Mouse (Mus musculus): ENCODE results near the gene Ankrd1. TPM values are rescaled to one million over a fixed set of nuclear protein-coding genes. Genes with fewer than 3 reads are reported as not detected.

Ankrd1 gene
- 0.10 TPM in 1 of 2 replicates, not detected in the other for polyA plus RNA-seq (2016; fragmentation: Nextera tagmentation; extraction: Ambion mirVana)

DNA sequence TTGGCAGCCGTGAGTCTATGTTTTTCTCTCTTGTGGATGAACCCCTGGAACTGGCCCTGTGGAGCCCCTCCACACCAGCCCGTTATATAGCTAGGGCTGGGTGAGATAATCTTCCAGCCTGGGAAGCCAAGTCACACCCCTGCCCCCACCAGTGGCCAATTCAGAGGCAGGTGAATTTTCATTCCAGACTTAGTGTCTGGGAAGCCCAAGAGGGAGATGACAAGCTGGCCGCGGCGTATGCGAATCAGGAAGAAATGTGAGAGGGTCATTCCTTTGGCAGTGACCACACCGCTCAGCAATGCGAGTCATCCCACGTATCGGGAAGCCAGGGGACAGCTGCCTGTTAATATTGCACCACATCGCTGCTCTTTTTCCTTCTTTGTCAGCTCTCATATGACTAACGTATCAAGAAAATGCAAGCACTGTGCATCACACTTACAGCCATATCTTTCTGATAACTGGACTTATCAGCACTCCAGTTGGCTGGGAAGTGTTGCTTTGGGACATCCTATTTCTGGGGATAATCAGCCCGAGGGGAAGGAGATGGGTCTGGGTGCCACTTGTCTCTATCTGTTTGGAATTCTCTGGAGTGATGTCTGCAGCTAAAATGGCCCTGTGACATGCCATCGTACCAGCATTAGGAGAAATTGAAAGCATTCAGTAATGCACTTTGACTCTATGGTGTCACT, at the start of gene Ankrd1:
Ankrd1 (minus strand) TSS at position 317 of the 689 bp plus-strand sequence.
- H3K4me3 ChIP-seq (replicated peaks): no peak within 1 kb of the TSS
- WGBS: 90% methylated on average over 14 of the region's 14 CpGs
- H3K9ac ChIP-seq: no peak within 1 kb of the TSS
- no peaks in the 10 kb centered on the region for H3K27me3 ChIP-seq
- peaks cover 5% of the 10 kb centered on the region; the same call in 1 of the 2 replicates for H3K9me3 ChIP-seq
- no peaks in the 10 kb centered on the region for H3K4me1 ChIP-seq
- no peak for ATAC-seq (ENCODE audit: low FRiP score)
- no peaks in the 10 kb centered on the region for H3K36me3 ChIP-seq (replicated peaks)
- H3K27ac ChIP-seq: no peak within 1 kb of the TSS
- no peak within 1 kb of the TSS for H3K4me2 ChIP-seq

DNA sequence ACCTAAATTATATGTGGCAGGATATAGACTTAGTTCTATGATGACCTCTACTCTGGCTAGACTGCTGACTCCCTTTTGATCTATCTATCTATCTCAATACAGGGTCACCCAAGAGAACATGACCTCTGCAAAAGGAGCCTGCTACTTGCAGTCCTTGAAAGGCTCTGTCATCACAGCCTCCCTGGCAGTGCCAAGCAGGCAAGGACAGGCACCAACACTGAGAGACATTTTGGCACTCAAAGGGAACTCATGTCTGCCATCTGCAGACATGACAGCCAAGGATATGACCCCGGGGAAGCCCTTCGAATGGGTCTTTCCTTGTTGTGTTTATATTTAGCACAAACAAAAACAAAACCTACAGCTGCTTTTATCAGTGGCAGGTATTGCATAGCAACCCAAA, 49.2 kb upstream of the Ankrd1 start:
- no peaks in the 10 kb centered on the region for H3K36me3 ChIP-seq (replicated peaks)
- no peak overlapping the region for H3K4me3 ChIP-seq (replicated peaks)
- H3K9ac ChIP-seq: no peak overlapping the region
- H3K4me1 ChIP-seq: no peaks in the 10 kb centered on the region
- H3K27ac ChIP-seq: no peak overlapping the region
- WGBS: 95% methylated on average over 2 of the region's 2 CpGs
- no peaks in the 10 kb centered on the region for H3K27me3 ChIP-seq
- H3K4me2 ChIP-seq: no peak overlapping the region
- H3K9me3 ChIP-seq: no peaks in the 10 kb centered on the region
- no peak for ATAC-seq (ENCODE audit: low FRiP score)

DNA sequence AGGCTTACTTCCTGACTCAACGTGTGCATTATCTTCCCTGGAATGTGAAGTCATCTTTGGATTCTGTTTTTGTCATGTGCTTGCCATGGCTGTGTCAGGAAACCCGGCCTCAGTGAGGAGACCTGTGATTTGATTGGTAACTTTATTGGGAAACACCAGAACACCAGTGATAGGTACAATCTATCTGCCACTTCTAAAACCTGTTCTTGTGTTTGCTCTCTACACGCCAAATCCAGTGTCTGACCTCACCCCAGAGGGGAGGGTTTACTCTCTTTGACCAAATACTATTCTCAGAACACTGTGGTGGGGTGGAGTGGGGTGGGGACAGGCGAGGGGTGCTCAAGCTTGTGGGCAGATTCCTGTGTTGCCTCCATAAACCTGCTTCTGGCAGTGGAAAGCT, 48.2 kb upstream of the Ankrd1 start:
- no peak overlapping the region for H3K4me2 ChIP-seq
- H3K36me3 ChIP-seq (replicated peaks): no peaks in the 10 kb centered on the region
- 78% methylated on average over 4 of the region's 4 CpGs for WGBS
- H3K4me3 ChIP-seq (replicated peaks): no peak overlapping the region
- H3K27ac ChIP-seq: no peak overlapping the region
- H3K9me3 ChIP-seq: no peaks in the 10 kb centered on the region
- no peak for ATAC-seq (ENCODE audit: low FRiP score)
- H3K9ac ChIP-seq: no peak overlapping the region
- no peaks in the 10 kb centered on the region for H3K4me1 ChIP-seq
- no peaks in the 10 kb centered on the region for H3K27me3 ChIP-seq

DNA sequence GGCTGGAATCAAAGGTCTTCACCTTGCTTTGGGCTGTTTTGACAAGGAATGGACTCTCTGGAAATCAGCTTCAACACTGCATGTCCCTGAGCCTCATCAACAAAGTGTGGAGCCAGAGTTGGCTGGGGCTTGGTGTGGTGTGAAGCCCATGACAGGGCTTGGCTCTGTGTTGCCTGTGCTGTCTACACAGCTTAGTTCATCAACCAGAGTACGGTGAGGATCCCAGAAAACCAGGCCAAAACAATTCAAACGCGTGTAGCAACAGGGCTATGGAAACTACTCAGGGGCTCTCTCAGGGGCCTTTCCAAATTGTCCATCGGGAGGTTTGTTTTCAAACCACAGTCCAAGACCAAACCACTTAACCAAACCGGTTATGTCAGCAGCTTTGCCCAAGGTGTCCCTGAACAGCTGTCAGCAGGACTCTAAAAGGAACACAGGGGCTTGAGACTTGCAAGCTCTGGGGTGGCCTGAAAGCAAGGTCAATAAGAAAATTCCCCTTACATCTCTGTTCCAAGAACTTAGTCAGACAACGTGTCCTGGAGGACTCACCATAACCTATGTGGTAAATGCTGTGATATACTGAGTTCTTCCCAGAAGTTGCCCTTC, 47.5 kb upstream of the Ankrd1 start:
- H3K27ac ChIP-seq: no peak overlapping the region
- no peak overlapping the region for H3K9ac ChIP-seq
- no peaks in the 10 kb centered on the region for H3K9me3 ChIP-seq
- no peak overlapping the region for H3K4me3 ChIP-seq (replicated peaks)
- H3K27me3 ChIP-seq: no peaks in the 10 kb centered on the region
- no peaks in the 10 kb centered on the region for H3K36me3 ChIP-seq (replicated peaks)
- WGBS: 92% methylated on average over 6 of the region's 6 CpGs
- no peak for ATAC-seq (ENCODE audit: low FRiP score)
- H3K4me1 ChIP-seq: no peaks in the 10 kb centered on the region
- no peak overlapping the region for H3K4me2 ChIP-seq

DNA sequence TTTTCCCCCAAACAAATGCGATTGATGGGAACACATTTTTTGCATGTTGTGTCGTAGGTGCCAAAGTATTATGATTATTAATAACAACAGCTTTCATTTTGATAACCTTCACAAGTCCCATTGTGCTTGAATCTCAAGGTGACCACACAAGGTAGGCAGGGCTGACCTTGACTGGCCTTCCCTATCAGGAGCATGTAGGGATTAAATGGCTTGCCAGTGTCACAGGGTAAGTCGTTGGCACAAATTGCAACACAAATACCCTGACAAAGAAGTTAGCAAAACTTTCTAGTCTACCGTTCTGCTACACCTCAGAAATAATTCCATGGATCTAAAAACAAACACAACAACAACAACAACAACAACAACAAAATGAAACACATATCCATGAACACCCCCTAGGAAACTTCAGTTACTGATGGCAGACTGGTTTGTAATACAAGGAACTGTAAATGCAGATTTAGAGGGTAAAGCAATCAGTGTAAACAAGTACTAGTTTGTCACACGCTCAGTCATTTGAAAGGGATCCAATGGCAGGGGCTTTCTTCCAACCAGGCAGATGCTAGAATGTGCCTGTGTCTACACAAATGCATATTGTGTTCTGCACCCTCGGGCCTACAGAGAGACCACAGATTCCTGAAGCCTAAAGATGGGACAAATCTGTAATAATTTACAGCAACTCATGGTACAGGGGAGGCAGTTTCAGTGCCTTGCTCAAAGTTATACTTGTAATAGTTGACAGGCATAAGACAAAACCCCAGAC, 46.7 kb upstream of the Ankrd1 start:
- WGBS: 92% methylated on average over 6 of the region's 6 CpGs

DNA sequence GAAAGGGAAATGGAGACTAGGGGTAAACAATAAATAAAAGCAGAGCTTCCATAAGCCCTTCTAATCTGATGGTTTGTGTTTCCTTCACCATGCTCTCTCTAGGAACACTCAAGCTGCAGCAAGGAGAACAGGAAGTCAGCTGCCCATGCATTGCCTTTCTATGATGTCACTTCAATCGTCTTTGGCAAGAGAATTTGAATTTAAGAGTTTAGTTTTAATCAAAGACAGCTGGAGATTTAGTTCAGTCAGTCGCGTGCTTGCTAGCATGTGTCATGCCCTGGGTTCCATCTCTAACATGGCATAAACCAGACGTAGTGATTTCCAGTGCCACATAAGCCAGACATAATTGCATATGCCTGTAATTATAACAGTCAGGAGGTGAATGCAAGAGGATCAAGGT, 45.5 kb upstream of the Ankrd1 start:
- 80% methylated on average over 4 of the region's 4 CpGs for WGBS
- no peaks in the 10 kb centered on the region for H3K36me3 ChIP-seq (replicated peaks)
- H3K27me3 ChIP-seq: no peaks in the 10 kb centered on the region
- no peaks in the 10 kb centered on the region for H3K9me3 ChIP-seq
- H3K4me1 ChIP-seq: no peaks in the 10 kb centered on the region
- ATAC-seq (ENCODE audit: low FRiP score): no peak
- H3K4me2 ChIP-seq: no peak overlapping the region
- H3K9ac ChIP-seq: no peak overlapping the region
- H3K27ac ChIP-seq: no peak overlapping the region
- H3K4me3 ChIP-seq (replicated peaks): no peak overlapping the region

More for the DNA sequence above, 46.7 kb upstream of the Ankrd1 start:
- Histone ChIP-seq H3K27me3 (no peaks in the 10 kb centered on the region), H3K9ac (no peak overlapping the region), H3K4me1 (no peaks in the 10 kb centered on the region), H3K9me3 (no peaks in the 10 kb centered on the region), H3K4me3 (replicated peaks) (no peak overlapping the region), H3K27ac (no peak overlapping the region), H3K4me2 (no peak overlapping the region), H3K36me3 (replicated peaks) (no peaks in the 10 kb centered on the region)
- ATAC-seq (ENCODE audit: low FRiP score): no peak

DNA sequence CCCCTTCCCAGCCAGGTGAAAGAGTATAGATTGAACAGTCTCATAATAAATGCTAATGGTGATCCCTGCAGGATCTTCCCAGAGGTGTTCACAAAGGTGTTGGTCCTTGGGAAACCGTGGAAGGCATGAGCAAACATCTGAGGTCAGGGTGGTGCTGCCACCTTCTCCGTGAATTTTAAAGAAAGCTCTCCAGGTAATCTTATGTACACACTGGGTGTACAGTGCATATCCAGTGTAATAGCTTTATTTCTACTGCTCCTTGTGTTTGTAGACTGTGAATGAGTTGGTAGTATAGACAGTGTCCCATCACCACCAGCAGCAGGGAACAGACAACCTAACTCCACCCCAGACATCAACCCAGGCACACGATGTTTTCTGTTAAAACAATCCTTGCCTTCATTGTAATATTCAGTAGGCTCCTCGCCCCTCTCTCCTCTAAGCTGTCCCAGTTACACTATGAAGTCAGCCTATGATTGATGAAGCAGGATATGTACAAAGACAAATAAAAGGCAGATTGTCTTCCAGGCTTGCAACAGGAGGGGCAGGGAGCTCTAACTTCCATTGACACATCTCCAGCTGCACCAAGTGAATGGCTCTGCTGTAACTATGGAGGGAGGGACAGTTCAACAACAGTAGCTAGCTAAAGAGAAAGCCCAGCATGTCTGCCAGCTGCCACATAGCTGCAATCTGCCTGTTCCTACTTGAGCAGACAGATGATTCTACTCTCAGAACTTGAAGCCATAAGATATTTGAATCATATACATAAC, 30.5 kb upstream of the Ankrd1 start:
- WGBS: 71% methylated on average over 4 of the region's 4 CpGs
- Histone ChIP-seq H3K36me3 (replicated peaks) (no peaks in the 10 kb centered on the region), H3K4me3 (replicated peaks) (no peak overlapping the region), H3K9ac (no peak overlapping the region), H3K4me2 (no peak overlapping the region), H3K27ac (no peak overlapping the region), H3K4me1 (no peaks in the 10 kb centered on the region), H3K27me3 (no peaks in the 10 kb centered on the region), H3K9me3 (no peaks in the 10 kb centered on the region)
- no peak for ATAC-seq (ENCODE audit: low FRiP score)

DNA sequence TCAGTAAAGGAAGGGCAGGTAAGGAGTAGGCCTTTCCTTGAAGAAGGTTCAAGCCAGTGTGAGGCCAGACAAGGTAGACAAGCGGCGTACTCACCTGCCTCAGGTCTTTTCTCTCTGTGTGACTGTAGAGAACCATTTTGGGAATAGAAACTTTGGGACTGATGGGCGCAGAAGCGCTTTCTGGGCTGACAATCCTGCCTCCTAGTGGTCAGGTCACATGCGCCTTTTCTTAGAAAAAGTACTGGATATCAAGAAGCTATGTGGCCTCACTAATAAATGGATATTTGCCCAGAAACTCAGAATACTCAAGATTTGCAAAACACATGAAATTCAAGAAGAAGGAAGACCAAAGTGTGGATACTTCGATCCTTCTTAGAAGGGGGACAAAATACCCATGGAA, 28.7 kb upstream of the Ankrd1 start:
- H3K27ac ChIP-seq: no peak overlapping the region
- H3K27me3 ChIP-seq: no peaks in the 10 kb centered on the region
- no peaks in the 10 kb centered on the region for H3K4me1 ChIP-seq
- peaks cover 7% of the 10 kb centered on the region; the same call in 1 of the 2 replicates for H3K9me3 ChIP-seq
- 81% methylated on average over 6 of the region's 6 CpGs for WGBS
- no peak for ATAC-seq (ENCODE audit: low FRiP score)
- H3K4me2 ChIP-seq: no peak overlapping the region
- H3K36me3 ChIP-seq (replicated peaks): no peaks in the 10 kb centered on the region
- no peak overlapping the region for H3K4me3 ChIP-seq (replicated peaks)
- H3K9ac ChIP-seq: no peak overlapping the region

DNA sequence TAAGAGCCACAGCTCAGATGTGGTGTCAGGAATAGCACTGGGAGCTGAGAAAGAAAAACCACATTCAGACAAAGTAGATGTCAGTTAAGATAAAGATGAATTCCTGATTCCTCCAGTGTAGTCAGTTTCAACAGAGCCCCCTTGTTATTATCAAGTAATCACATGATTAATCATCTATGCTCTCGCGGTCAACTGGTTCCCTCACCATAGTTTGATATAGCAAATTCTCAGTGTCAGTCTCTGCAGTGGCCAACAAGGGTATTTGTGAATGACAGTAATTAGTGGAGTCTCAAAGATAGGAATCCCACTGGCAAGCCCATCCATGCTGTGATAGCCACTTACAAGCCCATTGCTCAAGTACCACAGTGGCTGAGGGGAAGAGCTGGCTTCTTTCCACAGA, 23.7 kb upstream of the Ankrd1 start:
- Histone ChIP-seq H3K27me3 (no peaks in the 10 kb centered on the region), H3K9me3 (peaks cover 7% of the 10 kb centered on the region; the same call in 1 of the 2 replicates), H3K27ac (no peak overlapping the region), H3K4me2 (no peak overlapping the region), H3K9ac (no peak overlapping the region), H3K36me3 (replicated peaks) (no peaks in the 10 kb centered on the region), H3K4me1 (no peaks in the 10 kb centered on the region), H3K4me3 (replicated peaks) (no peak overlapping the region)
- 95% methylated on average over 2 of the region's 2 CpGs for WGBS
- no peak for ATAC-seq (ENCODE audit: low FRiP score)

DNA sequence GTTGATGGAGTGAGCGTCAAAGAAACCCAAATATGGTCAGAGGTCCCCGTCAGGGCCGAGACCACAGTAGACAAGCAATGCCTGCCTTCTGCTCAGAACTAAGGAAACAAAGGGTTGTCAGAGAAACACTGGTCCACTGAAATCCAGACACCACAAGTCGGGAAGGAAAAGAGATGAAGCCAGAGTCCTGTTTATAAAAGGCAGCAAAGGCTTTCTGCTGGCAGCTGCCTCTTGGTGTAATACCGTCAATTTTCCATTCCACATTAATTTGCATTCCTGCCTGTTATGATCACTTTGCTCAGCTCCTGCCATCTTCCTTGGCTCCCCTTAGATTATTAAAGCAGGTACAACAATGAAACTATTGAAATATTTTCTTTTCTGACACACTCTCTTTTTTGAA, 13.8 kb upstream of the Ankrd1 start:
- ATAC-seq (ENCODE audit: low FRiP score): no peak
- H3K4me2 ChIP-seq: no peak overlapping the region
- H3K9me3 ChIP-seq: no peaks in the 10 kb centered on the region
- WGBS: 53% methylated on average over 5 of the region's 5 CpGs
- no peak overlapping the region for H3K9ac ChIP-seq
- H3K36me3 ChIP-seq (replicated peaks): no peaks in the 10 kb centered on the region
- no peaks in the 10 kb centered on the region for H3K4me1 ChIP-seq
- no peak overlapping the region for H3K4me3 ChIP-seq (replicated peaks)
- no peaks in the 10 kb centered on the region for H3K27me3 ChIP-seq
- no peak overlapping the region for H3K27ac ChIP-seq

DNA sequence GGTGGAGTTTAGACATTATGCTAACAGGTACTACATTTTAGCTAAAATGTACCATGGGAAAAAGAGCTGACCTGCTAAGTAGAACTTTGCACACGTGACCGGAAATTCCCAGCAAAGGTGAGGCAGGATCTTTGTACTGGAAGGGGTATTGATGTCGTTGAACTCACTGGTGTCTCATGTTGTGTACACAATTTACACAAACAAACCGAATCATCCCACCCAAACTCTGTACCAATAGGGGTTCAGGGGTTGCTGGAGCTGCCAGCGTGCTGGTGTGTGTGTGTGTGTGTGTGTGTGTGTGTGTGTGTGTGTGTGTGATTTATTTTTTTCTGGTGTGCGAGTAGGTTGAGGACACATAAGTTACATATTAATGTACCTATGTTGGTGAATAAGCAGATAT, 13.2 kb upstream of the Ankrd1 start:
- no peak for ATAC-seq (ENCODE audit: low FRiP score)
- Histone ChIP-seq H3K4me2 (no peak overlapping the region), H3K36me3 (replicated peaks) (no peaks in the 10 kb centered on the region), H3K4me3 (replicated peaks) (no peak overlapping the region), H3K4me1 (no peaks in the 10 kb centered on the region), H3K9me3 (no peaks in the 10 kb centered on the region), H3K27me3 (no peaks in the 10 kb centered on the region), H3K27ac (no peak overlapping the region), H3K9ac (no peak overlapping the region)
- WGBS: 87% methylated on average over 6 of the region's 6 CpGs

DNA sequence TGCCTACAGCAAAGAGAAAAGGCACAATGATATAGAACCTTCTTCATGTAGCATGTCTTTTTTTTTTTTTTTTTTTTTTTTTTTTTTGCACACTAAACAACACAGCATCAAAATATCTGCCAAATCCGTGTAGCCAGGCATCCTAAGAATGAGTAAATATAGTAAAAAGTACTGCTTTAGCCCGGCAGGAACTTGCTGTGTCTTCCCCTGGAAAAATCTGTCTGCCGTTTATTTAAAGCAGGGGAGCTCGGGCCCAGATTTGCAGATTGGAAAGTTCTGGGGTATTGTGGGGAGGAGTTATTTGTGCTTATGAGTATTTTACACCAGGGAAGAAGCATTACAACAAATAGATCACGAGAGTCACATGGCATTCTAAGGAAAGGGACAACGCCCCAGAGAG, 12.1 kb upstream of the Ankrd1 start:
- no peak for ATAC-seq (ENCODE audit: low FRiP score)
- no peaks in the 10 kb centered on the region for H3K9me3 ChIP-seq

More for the DNA sequence above, 12.1 kb upstream of the Ankrd1 start:
- no peaks in the 10 kb centered on the region for H3K4me1 ChIP-seq
- 81% methylated on average over 6 of the region's 6 CpGs for WGBS
- H3K36me3 ChIP-seq (replicated peaks): no peaks in the 10 kb centered on the region
- H3K27ac ChIP-seq: no peak overlapping the region
- no peak overlapping the region for H3K4me3 ChIP-seq (replicated peaks)
- no peak overlapping the region for H3K9ac ChIP-seq
- no peaks in the 10 kb centered on the region for H3K27me3 ChIP-seq
- H3K4me2 ChIP-seq: no peak overlapping the region
